Mouse (Mus musculus) forebrain, embryonic 13.5 days (tissue): ENCODE results near the gene Syt1. TPM values are rescaled to one million over a fixed set of nuclear protein-coding genes. Genes with fewer than 3 reads are reported as not detected.

Experiments used
- ATAC-seq: fragments of 200-750 bp; cut with Nextera tagmentation; 2 replicates; pipeline ENCODE4 v1.8.0; 2017
- H3K27ac ChIP-seq: fragments of 300-500 bp; sonication (generic); 2 replicates; pipeline ENCODE4 v1.5.1; 2015; ENCODE audit warnings: inconsistent platforms, mild to moderate bottlenecking, moderate library complexity
- H3K27me3 ChIP-seq: fragments of 300-500 bp; sonication (generic); 2 replicates; pipeline ENCODE4 v1.6.1; 2015; ENCODE audit warnings: mild to moderate bottlenecking, inconsistent platforms
- H3K36me3 ChIP-seq: fragments of 300-500 bp; sonication (generic); 2 replicates; pipeline ENCODE4 v1.6.1; 2015; ENCODE audit warnings: mild to moderate bottlenecking, inconsistent platforms; ENCODE audit not compliant: poor library complexity, severe bottlenecking
- H3K4me1 ChIP-seq: fragments of 300-500 bp; sonication (generic); 2 replicates; pipeline ENCODE4 v1.6.1; 2015; ENCODE audit warnings: inconsistent platforms
- H3K4me2 ChIP-seq: fragments of 300-500 bp; sonication (generic); 2 replicates; pipeline ENCODE4 v1.6.1; 2015; ENCODE audit warnings: inconsistent platforms, mild to moderate bottlenecking, moderate library complexity
- H3K4me3 ChIP-seq: fragments of 300-500 bp; sonication (generic); 2 replicates; pipeline ENCODE4 v1.5.1; 2015; ENCODE audit warnings: mild to moderate bottlenecking, inconsistent platforms
- H3K9ac ChIP-seq: fragments of 300-500 bp; sonication (generic); 2 replicates; pipeline ENCODE4 v1.6.1; 2015; ENCODE audit warnings: mild to moderate bottlenecking, inconsistent platforms
- H3K9me3 ChIP-seq: fragments of 300-500 bp; sonication (generic); replicated peaks from 2 replicates; pipeline ENCODE4 v1.6.1; 2016; ENCODE audit warnings: inconsistent platforms
- whole genome bisulfite sequencing: fragments of 180-500 bp; shearing (Covaris S2); methylation state at CpG from one replicate; pipeline ENCODE4 v1.1.7; 2015; 5-methylcytosine and 5-hydroxymethylcytosine counted together
- polyA plus RNA-seq: library from polyadenylated mRNA; unstranded; fragments of >200 nt; fragmentation: Nextera tagmentation; extraction: Ambion mirVana; gene quantifications from 2 replicates; pipeline ENCODE4 v1.2.1, GENCODE M21; 2015

Gene Syt1
- polyA plus RNA-seq, 1 experiment from 2014 or later, result 45.9 TPM

DNA sequence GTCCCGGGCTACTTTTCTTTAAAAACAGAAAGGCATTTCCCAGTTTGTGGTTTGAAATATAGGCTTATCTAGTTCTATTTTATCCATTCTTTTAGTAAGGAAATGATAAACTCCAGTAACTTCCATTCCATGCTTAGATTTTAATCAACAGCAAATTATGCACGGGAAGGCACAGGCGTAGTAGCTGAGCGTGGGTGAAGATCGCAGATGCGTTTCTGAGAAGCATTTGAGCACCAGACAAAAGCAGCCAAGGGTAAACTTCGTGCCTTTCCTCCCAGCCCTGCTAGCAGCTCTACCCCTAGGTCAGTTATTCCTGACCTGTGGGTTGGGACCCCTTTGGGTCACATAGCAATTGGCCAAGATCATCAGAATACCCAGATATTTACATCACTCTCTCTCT lies 482.4 kb downstream of the Syt1 start:
- H3K27ac ChIP-seq, result no peak overlapping the region
- peaks cover 12% of the 10 kb centered on the region for H3K4me1 ChIP-seq
- H3K4me2 ChIP-seq, result no peak overlapping the region
- no peaks in the 10 kb centered on the region for H3K27me3 ChIP-seq
- 90% methylated on average over 7 of the region's 7 CpGs for WGBS
- no peak for ATAC-seq
- H3K9me3 ChIP-seq, result no peaks in the 10 kb centered on the region
- H3K9ac ChIP-seq, result no peak overlapping the region
- H3K4me3 ChIP-seq, result no peak overlapping the region
- no peaks in the 10 kb centered on the region for H3K36me3 ChIP-seq

DNA sequence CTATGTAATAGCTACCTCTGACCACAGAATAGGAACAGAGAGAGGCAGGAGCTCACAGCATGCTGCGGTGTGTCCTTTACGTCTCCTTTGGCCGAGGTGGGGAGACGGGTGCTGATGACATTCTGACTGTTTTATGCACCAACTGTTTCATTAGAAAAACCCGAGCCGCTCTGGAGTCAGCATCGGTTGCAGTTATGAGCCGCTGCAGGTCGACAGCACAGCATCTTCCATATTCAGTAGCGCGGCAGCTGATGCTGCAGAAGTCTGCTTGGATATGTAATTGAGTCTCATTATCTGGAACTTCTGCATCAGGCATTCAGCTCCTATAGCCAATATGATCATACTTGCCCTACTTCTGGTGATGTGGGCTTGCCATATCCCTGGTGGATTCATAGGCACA lies 485.3 kb downstream of the Syt1 start:
- Histone ChIP-seq H3K27ac (no peak overlapping the region), H3K4me2 (no peak overlapping the region), H3K36me3 (no peaks in the 10 kb centered on the region), H3K9me3 (no peaks in the 10 kb centered on the region), H3K9ac (no peak overlapping the region), H3K4me3 (no peak overlapping the region), H3K4me1 (peaks cover 12% of the 10 kb centered on the region), H3K27me3 (no peaks in the 10 kb centered on the region)
- 0 out of 2 replicates have a peak, but pooled peaks have one; percentile 24 for ATAC-seq
- WGBS, result 88% methylated on average over 11 of the region's 11 CpGs

DNA sequence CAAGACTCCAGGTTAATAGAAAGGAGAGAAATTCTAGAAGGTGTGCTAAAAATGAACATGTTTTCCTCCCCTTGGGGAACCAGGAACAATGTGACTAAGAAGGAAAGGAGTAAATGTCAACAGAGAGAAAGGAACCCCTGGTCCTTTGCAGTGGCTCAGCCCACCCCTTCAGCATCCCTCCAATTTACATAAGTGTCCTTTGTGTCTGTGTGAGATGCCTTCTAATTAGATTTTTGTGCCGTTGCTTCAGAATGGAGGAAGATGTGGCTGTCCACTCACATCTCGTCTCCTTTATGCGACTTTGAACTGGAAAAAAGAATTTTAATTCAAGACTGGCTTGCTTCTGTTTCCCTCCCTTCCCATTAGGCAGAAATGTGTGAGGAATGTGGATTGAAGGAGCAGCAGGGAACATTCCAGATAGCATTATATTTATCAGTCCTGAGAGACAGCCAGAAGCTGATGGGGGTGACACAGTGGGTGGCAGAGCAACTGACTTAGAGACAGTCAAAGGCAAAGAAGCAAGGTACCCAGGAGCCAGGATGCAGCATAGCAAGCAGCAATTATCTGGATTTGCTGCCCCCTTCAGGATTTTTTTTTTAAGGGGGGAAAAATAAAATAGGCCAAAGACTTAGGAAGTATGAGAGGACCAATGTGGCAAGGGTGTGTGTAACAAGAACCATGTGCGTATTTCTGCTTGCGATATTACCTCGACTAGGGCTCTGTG lies 486.3 kb downstream of the Syt1 start:
- no peaks in the 10 kb centered on the region for H3K36me3 ChIP-seq
- H3K9me3 ChIP-seq, result no peaks in the 10 kb centered on the region
- H3K27ac ChIP-seq, result peak overlapping the region; percentile 25; the same call in 1 of the 2 replicates
- WGBS, result 36% methylated on average over 6 of the region's 6 CpGs
- no peaks in the 10 kb centered on the region for H3K27me3 ChIP-seq
- no peak overlapping the region for H3K4me3 ChIP-seq
- ATAC-seq, result 0 out of 2 replicates have a peak, but pooled peaks have one; percentile 51
- H3K9ac ChIP-seq, result no peak overlapping the region
- peaks cover 16% of the 10 kb centered on the region for H3K4me1 ChIP-seq
- H3K4me2 ChIP-seq, result no peak overlapping the region

DNA sequence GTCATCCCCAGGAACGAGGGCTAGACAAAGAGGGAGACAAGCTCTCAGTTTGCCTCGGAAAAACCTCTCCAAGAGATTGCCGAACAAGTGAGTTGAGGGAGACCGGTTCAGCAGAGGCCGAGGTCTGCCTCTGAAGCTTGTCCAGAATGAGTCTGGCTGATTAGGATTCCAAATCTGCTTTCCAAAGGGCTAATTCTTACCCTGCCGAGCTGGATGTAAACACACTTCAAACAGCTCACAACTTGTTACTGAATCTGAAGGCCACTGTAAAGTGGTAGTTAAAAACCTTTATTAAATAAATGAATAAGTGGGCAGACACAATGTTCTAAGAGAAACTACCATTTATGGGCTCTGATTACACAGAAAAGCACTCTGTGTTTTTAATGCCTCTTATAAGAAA lies 491.6 kb downstream of the Syt1 start:
- Histone ChIP-seq H3K9ac (no peak overlapping the region), H3K4me2 (no peak overlapping the region), H3K36me3 (no peaks in the 10 kb centered on the region), H3K4me1 (peaks cover 17% of the 10 kb centered on the region), H3K9me3 (no peaks in the 10 kb centered on the region), H3K27ac (no peak overlapping the region), H3K27me3 (no peaks in the 10 kb centered on the region), H3K4me3 (no peak overlapping the region)
- no peak for ATAC-seq
- WGBS, result 22% methylated on average over 6 of the region's 6 CpGs

DNA sequence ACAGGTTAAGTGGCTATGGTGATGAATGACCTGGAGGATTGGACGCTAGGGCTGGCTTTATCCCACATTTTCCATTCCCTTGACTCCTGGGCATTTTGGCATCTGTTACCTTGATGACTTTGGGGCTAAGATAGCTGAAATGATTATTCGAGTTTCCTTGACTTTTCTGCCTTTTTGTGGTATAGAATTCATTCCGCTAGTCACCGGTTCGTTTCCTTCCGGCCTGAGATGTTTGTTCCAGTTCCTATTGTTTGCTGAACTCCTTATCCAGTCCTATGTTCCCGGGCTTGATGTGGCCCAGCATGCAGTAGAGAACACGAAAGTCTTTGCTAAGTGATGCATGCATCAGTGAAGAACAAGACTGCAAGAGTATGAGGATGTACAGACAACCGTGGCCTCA lies 493.7 kb downstream of the Syt1 start:
- 69% methylated on average over 9 of the region's 9 CpGs for WGBS
- H3K36me3 ChIP-seq, result no peaks in the 10 kb centered on the region
- no peaks in the 10 kb centered on the region for H3K27me3 ChIP-seq
- H3K4me1 ChIP-seq, result peaks cover 13% of the 10 kb centered on the region
- H3K4me3 ChIP-seq, result no peak overlapping the region
- no peak overlapping the region for H3K4me2 ChIP-seq
- ATAC-seq, result no peak
- no peaks in the 10 kb centered on the region for H3K9me3 ChIP-seq
- H3K9ac ChIP-seq, result no peak overlapping the region
- no peak overlapping the region for H3K27ac ChIP-seq

DNA sequence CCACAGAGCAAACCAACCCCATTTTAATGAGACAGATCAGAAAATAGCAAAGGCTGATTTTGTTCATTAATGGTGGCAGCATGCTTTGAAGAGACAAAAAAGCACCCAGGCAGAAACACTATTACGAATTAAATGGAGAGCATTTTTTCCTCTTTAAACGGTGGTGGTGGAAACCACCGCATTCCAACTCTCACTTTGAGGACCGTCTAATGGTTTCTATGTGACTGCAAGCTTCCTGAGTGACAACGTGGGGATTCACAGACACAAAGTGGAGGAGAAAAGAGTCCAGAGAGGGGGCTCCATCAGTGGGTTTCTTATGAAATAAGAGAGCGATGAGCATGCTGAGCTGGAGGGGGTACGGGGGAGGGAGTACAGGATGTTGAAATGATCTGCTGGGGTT lies 496.1 kb downstream of the Syt1 start:
- H3K9ac ChIP-seq, result no peak overlapping the region
- peak; percentile 50; the same call in 1 of the 2 replicates for ATAC-seq

DNA sequence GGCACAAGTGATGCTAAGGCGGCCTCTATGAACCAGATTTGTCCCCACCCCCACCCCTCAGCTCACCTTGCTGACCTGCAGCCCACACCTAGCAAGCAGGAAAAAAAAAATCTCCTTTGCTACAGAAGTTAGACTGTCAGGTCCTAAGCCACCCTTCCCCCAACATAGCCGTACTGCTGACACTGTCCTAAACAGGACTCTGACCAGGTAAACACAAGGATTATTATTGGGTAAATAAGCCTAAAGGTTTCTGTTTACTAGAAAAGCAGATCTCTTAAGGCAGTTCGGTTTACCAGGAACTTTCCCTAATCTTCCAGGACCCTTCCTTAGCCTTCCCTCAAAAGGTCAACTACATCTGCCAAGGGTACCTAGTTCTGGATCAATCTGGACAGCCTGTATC lies 501.2 kb downstream of the Syt1 start:
- Histone ChIP-seq H3K9me3 (no peaks in the 10 kb centered on the region), H3K4me2 (no peak overlapping the region), H3K27me3 (no peaks in the 10 kb centered on the region), H3K4me1 (peaks cover 8% of the 10 kb centered on the region), H3K9ac (no peak overlapping the region), H3K4me3 (no peak overlapping the region), H3K36me3 (no peaks in the 10 kb centered on the region), H3K27ac (no peak overlapping the region)
- ATAC-seq, result no peak
- 89% methylated on average over 3 of the region's 3 CpGs for WGBS

More for the DNA sequence above, 496.1 kb downstream of the Syt1 start:
- WGBS, result 45% methylated on average over 7 of the region's 7 CpGs
- Histone ChIP-seq H3K9me3 (no peaks in the 10 kb centered on the region), H3K4me3 (no peak overlapping the region), H3K27ac (no peak overlapping the region), H3K4me2 (no peak overlapping the region), H3K27me3 (no peaks in the 10 kb centered on the region), H3K36me3 (no peaks in the 10 kb centered on the region), H3K4me1 (peaks cover 9% of the 10 kb centered on the region)

DNA sequence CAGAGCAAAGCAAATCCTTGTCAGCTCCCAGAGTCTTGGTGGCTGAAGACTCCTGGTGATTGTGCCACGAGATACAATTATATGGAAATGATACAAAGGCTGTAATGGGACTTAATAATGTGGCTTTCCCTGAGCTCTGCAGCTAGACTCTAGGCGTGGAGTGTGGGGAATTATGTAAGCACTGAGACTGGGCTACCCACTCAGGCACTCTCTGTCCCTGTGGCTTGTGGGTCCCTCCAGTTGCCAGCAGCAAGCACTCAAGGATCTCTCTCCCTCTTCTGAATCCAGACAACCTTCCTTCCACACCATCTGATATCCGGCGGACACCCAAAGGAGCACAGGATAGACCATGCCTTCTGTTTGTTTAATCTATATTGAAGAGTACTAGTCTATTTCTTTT lies 503.9 kb downstream of the Syt1 start:
- peaks cover 9% of the 10 kb centered on the region; the same call in 1 of the 2 replicates for H3K4me1 ChIP-seq
- 71% methylated on average over 4 of the region's 4 CpGs for WGBS
- H3K9me3 ChIP-seq, result no peaks in the 10 kb centered on the region
- ATAC-seq, result no peak
- no peaks in the 10 kb centered on the region for H3K27me3 ChIP-seq
- H3K4me3 ChIP-seq, result no peak overlapping the region
- H3K36me3 ChIP-seq, result no peaks in the 10 kb centered on the region
- no peak overlapping the region for H3K9ac ChIP-seq
- H3K4me2 ChIP-seq, result no peak overlapping the region
- H3K27ac ChIP-seq, result no peak overlapping the region

DNA sequence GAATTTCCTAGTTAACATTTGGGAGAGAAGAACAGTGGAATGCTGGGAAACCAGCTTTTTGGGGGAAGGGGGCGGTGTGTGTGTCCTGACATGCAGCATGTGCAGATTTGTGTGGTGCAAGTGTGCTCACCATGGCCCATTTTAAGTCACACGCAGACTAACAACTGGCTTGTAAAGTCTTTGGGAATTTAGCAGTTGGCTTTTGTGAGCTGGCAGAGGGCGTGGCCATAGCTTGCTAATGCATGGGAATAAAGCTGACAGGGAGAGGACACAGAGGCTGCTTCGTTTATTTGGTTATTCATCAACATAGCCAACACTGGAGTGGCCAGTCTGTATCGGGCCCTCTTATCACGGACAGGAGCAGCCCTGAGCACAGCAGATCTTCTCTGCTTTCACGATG lies 505.9 kb downstream of the Syt1 start:
- H3K9me3 ChIP-seq, result no peaks in the 10 kb centered on the region
- WGBS, result 68% methylated on average over 7 of the region's 7 CpGs
- H3K9ac ChIP-seq, result no peak overlapping the region
- H3K4me2 ChIP-seq, result no peak overlapping the region
- H3K27me3 ChIP-seq, result no peaks in the 10 kb centered on the region
- H3K4me3 ChIP-seq, result no peak overlapping the region
- H3K36me3 ChIP-seq, result no peaks in the 10 kb centered on the region
- peaks cover 9% of the 10 kb centered on the region; the same call in 1 of the 2 replicates for H3K4me1 ChIP-seq
- no peak overlapping the region for H3K27ac ChIP-seq
- ATAC-seq, result no peak

DNA sequence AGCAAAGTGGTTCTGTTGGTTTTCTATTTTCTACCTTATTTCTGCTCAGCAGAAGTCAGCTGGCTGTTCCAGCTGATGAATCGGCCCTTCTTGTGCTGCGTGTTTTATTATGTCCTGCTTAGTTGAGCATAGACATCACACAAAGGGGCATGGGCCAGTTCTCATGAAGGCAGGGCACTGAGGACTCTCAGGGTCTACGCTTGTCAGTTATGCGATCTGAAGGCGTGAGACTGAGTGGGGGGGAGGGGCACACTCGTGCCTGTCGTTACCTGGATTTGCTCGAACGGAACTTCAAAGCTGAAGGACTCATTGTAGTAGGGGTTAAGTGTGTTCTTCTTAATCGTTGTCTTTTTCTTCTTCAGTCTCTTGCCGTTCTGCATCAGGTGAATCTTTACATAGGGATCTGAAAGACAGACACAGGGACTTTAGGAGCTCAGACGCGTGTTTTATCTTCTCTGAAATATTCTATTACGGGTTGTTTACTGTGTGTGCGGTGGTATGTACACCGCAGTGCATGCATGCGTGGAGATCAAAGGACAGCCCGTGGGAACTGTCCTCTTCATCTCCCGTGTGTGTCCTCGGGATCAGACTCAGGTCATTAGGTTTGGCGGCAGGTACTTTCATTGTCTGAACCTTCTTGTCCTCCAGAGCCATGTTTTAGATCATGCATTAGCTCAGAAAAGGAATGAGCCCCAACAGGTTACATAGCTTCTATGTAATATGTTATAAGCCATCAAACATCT lies 506.5 kb downstream of the Syt1 start:
- Histone ChIP-seq H3K4me3 (no peak overlapping the region), H3K27ac (no peak overlapping the region), H3K4me1 (peaks cover 9% of the 10 kb centered on the region; the same call in 1 of the 2 replicates), H3K9ac (no peak overlapping the region), H3K27me3 (no peaks in the 10 kb centered on the region), H3K9me3 (no peaks in the 10 kb centered on the region), H3K4me2 (no peak overlapping the region), H3K36me3 (no peaks in the 10 kb centered on the region)
- no peak for ATAC-seq
- 69% methylated on average over 21 of the region's 21 CpGs for WGBS

DNA sequence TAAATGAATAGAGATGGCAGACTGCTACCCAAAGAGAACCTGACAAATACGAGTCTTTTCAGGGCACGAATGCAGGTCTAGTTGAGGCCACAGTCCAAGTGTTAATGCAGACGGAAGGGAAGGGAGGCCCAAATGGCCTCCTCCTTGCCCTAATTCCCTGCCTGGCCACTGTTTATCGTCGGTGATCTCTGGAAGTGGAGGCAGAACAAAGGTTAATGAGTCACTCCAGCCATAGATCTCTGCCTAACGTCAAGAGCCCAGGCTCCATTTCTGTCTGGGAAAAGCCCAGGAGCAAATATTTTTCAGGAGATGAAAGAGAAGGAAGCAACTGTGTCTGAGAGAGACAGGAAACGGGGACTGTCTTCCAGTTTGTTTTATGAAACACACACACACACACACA lies 520.6 kb downstream of the Syt1 start:
- Histone ChIP-seq H3K9ac (no peak overlapping the region), H3K4me2 (no peak overlapping the region), H3K36me3 (no peaks in the 10 kb centered on the region), H3K27ac (no peak overlapping the region), H3K9me3 (peaks cover 7% of the 10 kb centered on the region), H3K27me3 (no peaks in the 10 kb centered on the region), H3K4me3 (no peak overlapping the region), H3K4me1 (no peaks in the 10 kb centered on the region)
- no peak for ATAC-seq
- 88% methylated on average over 7 of the region's 7 CpGs for WGBS

DNA sequence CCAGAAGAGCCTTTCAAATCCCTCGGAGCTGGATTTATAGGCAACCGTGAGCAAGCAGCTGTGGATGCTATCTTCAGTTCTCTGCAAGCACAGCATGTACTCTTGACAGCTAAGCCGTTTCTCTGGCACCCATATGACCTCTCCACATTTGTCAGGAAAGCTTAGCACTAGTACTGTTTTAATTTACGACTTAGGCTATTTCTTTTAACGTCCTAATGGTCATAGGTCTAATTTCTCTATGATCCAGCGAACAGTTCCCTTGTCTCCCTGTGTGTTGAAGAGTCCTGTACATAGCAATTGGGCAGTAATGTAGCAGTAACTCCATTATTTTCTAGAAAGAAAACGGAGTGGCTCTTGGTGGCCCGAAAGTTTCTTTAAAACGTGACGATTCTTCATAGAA lies 526.8 kb downstream of the Syt1 start:
- H3K9ac ChIP-seq, result no peak overlapping the region
- peaks cover 3% of the 10 kb centered on the region; the same call in 1 of the 2 replicates for H3K27me3 ChIP-seq
- no peak for ATAC-seq
- WGBS, result 87% methylated on average over 10 of the region's 10 CpGs
- H3K4me1 ChIP-seq, result no peaks in the 10 kb centered on the region
- H3K9me3 ChIP-seq, result no peaks in the 10 kb centered on the region
- no peak overlapping the region for H3K4me3 ChIP-seq
- no peak overlapping the region for H3K4me2 ChIP-seq
- no peak overlapping the region for H3K27ac ChIP-seq
- H3K36me3 ChIP-seq, result no peaks in the 10 kb centered on the region
